Mouse (Mus musculus) splenic B cell, adult 2 months (primary cell): ENCODE results near the gene Hoxa13.

ENCODE experiments used
- DNase-seq: peaks from one replicate; pipeline ENCODE4 v3.0.0-alpha.2; 2011; ENCODE audit warnings: low read depth, low spot score
- H3K27me3 ChIP-seq: 2 replicates; pipeline ENCODE4 v1.6.1; 2012; ENCODE audit warnings: mild to moderate bottlenecking, low read length, moderate library complexity, mixed read lengths; ENCODE audit not compliant: control insufficient read depth, poor library complexity, insufficient read depth, severe bottlenecking
- H3K36me3 ChIP-seq: 2 replicates; pipeline ENCODE4 v1.6.1; 2012; ENCODE audit warnings: mild to moderate bottlenecking, low read length, moderate library complexity, mixed read lengths; ENCODE audit not compliant: control insufficient read depth, poor library complexity, insufficient read depth, severe bottlenecking

The Hoxa13 gene

DNA sequence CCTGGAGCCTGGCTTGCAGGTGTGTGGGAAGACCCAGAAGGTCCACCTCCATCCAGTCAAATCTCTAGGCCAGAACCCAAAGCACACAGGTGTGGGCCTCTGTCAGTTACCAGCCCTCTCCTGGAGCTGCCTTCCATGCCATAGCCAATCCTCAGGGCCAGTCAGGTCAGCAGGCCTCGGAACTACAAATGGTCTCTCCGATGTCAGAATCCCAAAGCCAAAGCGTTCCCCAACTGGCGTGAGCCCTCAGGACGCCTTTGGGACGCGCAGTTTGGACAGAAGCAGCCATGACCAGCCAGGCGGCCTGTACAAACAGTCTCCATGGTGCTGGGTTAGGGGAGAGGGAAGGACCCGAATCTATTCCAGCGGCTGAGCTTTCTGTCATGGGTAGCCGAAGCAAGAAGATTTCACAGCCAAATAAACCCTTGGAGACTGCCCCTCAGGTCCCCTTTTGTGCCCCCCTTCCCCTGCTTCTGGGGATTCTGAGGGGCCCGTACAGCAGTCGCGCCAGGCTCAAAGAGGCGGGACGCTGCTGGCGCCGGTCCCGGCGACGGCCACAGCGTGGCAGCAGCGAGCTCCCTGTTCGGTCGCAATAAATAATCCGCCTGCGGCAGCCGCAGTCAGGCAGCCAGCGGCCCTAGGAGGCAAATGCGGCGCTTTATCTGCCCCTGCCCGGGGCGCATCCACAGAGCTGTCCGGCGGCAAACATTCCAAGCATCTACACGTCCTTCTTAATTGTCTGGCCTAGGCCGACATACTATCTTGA is 49.3 kb downstream of the Hoxa13 start:
- peak; percentile 78 for DNase-seq
- Histone ChIP-seq H3K27me3 (peaks cover 4% of the 10 kb centered on the region), H3K36me3 (no peaks in the 10 kb centered on the region)

DNA sequence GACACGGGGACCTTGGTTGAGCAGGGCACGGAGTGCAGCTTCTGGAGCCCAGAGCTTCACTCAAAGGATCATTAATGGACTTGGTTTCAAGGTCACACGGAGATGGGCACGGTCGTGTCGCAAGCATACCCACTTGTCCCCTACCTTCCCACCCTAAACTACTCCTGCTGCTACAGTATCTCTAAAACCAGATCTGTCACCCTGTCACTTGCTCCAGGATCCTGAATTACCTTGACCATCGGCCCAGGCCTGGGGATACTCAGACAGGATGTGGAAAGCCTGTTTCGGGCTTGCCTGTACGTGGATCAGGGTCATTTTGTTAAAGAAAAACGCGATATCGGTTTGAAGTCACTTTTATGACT is 51.0 kb downstream of the Hoxa13 start:
- no peak for DNase-seq
- H3K27me3 ChIP-seq: peaks cover 4% of the 10 kb centered on the region
- no peaks in the 10 kb centered on the region for H3K36me3 ChIP-seq

DNA sequence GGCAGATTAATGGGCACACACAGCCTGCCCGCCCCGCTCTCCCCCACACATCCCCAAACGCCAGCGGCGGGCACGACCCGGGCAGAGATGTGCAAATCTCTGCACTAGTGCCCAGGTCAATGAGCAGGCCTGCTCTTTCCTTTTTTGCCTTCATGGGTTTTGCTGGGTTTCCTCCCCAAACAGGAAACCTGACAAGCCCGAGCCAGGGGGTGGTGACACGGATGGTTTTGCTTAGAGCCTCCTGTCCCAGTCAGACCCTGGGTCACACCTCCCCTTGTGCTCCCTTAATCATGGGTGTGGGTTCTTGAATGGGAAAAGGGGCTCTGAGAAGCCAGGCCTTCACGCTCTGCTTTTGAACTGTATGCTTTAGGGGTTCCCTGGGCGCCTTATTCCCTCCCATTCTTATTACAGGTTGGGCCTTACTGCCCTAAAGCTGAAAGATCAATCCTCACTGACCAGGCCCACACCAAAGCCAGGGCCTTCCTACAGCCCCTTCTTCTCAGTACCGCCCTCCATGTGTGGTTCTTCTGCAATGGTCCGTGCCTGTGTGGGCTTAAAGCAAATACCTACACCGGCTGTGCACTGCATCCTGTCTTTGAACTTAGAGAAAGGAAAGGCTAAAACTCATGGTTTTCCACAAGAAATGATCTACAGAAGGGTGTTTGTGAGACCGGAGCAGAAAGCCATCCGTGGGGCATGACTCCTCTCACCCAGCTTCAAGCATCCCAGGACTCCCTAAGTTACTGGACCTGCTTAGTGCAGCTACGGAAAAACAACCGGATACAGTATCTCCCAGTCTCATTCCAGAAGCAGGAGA is 51.6 kb downstream of the Hoxa13 start:
- peak; percentile 15 for DNase-seq
- H3K27me3 ChIP-seq: peaks cover 4% of the 10 kb centered on the region
- no peaks in the 10 kb centered on the region for H3K36me3 ChIP-seq

DNA sequence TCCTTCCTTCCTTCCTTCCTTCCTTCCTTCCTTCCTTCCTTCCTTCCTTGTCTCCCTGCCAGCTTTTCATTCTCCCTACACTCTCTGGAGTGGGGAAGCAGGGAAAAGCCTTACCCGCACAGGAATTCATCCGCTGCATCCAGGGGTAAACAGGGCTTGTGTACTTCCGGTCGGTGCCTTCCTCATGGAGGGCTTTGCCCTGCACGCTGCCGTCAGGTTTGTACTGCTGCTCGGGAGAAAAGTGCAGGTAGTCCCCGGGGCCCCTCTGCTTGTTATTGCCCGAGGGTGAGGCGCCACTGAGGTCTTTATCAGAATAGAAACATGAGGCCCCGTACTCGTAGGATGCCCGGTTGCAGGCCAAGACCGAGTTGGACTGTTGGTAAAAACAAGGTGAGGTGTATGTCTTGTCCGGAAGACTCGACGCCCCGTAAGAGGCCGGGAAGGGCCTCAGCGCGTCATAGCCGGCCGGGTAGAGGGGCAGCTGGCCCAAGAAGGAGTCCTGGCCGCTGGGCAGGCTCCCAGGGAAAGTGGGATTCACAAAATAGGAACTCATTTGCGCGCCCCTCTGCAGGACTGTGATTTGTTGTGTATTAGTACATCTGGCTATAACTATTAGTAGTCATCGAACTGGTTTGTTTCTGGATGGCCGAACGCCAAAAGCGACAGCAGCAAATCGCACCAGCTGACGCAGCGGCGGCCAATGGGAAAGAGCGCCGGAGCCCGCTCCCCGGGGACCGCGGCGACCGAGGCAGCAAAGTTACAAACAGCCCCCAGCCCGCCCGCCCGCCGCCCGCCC is 52.4 kb downstream of the Hoxa13 start, which contains the start of gene Hoxa6:
Gene Hoxa6, minus strand, starts transcription at position 651 of the 796 bp plus-strand sequence.
- Histone ChIP-seq H3K27me3 (peaks cover 2% of the 10 kb centered on the region), H3K36me3 (no peaks in the 10 kb centered on the region)
- DNase-seq: peak; percentile 11
